Mouse (Mus musculus) limb, embryonic 11.5 days (tissue): Measurements from ENCODE around the gene Uvrag. TPM values are rescaled to one million over a fixed set of nuclear protein-coding genes. Genes with fewer than 3 reads are reported as not detected.
A peak's percentile ranks its signal among the peaks of the same experiment; 100 is the strongest.

Experiments used
- ATAC-seq: fragments of 200-750 bp; cut with Nextera tagmentation; 2 replicates; pipeline ENCODE4 v1.8.0; 2017; ENCODE audit warnings: low read depth; ENCODE audit not compliant: insufficient number of reproducible peaks, low FRiP score, low TSS enrichment
- DNase-seq: peaks from one replicate; pipeline ENCODE4 v3.0.0-alpha.2; 2015; ENCODE audit warnings: low spot score
- H3K27ac ChIP-seq: fragments of 300-500 bp; sonication (generic); replicated peaks from 2 replicates; pipeline ENCODE4 v1.5.1; 2014; ENCODE audit warnings: low read depth, mild to moderate bottlenecking, low read length
- H3K27me3 ChIP-seq: fragments of 300-500 bp; sonication (generic); 2 replicates; pipeline ENCODE4 v1.6.1; 2014; ENCODE audit warnings: mild to moderate bottlenecking, low read length, mixed read lengths; ENCODE audit not compliant: control insufficient read depth, insufficient read depth
- H3K36me3 ChIP-seq: fragments of 300-500 bp; sonication (generic); 2 replicates; pipeline ENCODE4 v1.6.1; 2014; ENCODE audit warnings: mild to moderate bottlenecking, low read length, moderate library complexity, mixed read lengths; ENCODE audit not compliant: control insufficient read depth, insufficient read depth
- H3K4me1 ChIP-seq: fragments of 300-500 bp; sonication (generic); 2 replicates; pipeline ENCODE4 v1.6.1; 2014; ENCODE audit warnings: low read length, mixed read lengths; ENCODE audit not compliant: control insufficient read depth, insufficient read depth
- H3K4me2 ChIP-seq: fragments of 300-500 bp; sonication (generic); 2 replicates; pipeline ENCODE4 v1.6.1; 2014; ENCODE audit warnings: low read depth, mild to moderate bottlenecking, moderate library complexity; ENCODE audit not compliant: severe bottlenecking
- H3K4me3 ChIP-seq: fragments of 300-500 bp; sonication (generic); 2 replicates; pipeline ENCODE4 v1.5.1; 2014; ENCODE audit warnings: low read depth, low read length
- H3K9ac ChIP-seq: fragments of 300-500 bp; sonication (generic); 2 replicates; pipeline ENCODE4 v1.6.1; 2014; ENCODE audit warnings: mild to moderate bottlenecking, low read length
- H3K9me3 ChIP-seq: fragments of 300-500 bp; sonication (generic); 2 replicates; pipeline ENCODE4 v1.6.1; 2016; ENCODE audit warnings: low read length; ENCODE audit not compliant: control insufficient read depth
- WGBS: fragments of 180-500 bp; shearing (Covaris S2); extraction: QIAGEN DNeasy Blood & Tissue Kit; methylation state at CpG from one replicate; pipeline ENCODE4 v1.1.7; 2014; 5-methylcytosine and 5-hydroxymethylcytosine counted together
- polyA plus RNA-seq: library from polyadenylated mRNA; unstranded; fragments of >200 nt; fragmentation: Nextera tagmentation; extraction: Ambion mirVana; gene quantifications from 2 replicates; pipeline ENCODE4 v1.2.1, GENCODE M21; 2014

Gene Uvrag
- polyA plus RNA-seq, 1 experiment from 2014 or later, result 11.8 TPM

- no peak overlapping the region for H3K4me3 ChIP-seq
- H3K4me1 ChIP-seq, result peaks cover 11% of the 10 kb centered on the region; the same call in 1 of the 2 replicates
- no peak for DNase-seq
- 59% methylated on average over 22 of the region's 22 CpGs for WGBS
- H3K27ac ChIP-seq, result no peak overlapping the region
- H3K9ac ChIP-seq, result no peak overlapping the region
- ATAC-seq, result no peak
- H3K36me3 ChIP-seq, result no peaks in the 10 kb centered on the region
- no peak overlapping the region for H3K4me2 ChIP-seq
- H3K9me3 ChIP-seq, result no peaks in the 10 kb centered on the region
- no peaks in the 10 kb centered on the region for H3K27me3 ChIP-seq
Observed at GRCm38 (mm10) chr7:98887811-98888261, 253.1 kb downstream of the Uvrag start.

DNA sequence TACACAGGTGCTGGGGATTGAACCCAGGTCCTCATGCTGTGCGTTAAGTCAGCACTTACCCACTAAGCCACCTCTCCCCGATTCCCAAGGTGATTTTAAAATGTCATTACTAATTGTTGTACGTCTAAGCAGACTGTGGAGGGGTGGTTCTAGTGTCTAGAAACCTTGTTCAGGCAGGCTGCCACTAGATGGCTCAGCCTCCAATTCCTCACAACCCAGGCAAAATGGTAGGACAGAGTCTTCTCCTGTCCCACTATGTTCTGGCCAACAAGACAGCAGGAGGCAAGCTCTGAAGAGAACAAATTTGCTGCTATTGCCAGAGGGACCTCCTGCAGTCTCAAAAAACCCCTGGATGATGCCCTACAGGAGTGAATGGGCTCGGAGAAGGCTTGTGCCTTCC is 259.1 kb downstream of the Uvrag start:
- no peak for ATAC-seq
- WGBS, result 62% methylated on average over 4 of the region's 4 CpGs
- DNase-seq, result no peak

DNA sequence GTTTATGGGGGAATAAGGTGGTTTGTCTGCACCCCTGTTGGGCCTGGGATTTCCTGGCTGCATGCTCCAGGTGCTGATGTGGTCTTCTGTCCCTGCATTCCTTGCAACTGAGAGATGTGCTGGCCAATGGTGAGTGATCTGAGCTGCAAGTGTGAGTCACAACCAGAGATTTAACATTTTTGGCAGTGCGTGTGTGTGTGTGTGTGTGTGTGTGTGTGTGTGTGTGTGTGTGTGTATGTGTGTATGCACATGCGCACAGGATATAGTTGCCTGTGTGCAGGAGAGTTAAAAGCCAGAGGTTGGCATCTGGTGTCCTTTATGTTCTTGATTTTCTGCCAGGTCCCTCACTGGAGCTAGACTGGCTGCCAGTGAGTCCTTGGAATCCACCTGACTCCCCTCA is 261.8 kb downstream of the Uvrag start:
- 89% methylated on average over 2 of the region's 2 CpGs for WGBS
- no peak overlapping the region for H3K9ac ChIP-seq
- no peak overlapping the region for H3K27ac ChIP-seq
- no peaks in the 10 kb centered on the region for H3K27me3 ChIP-seq
- DNase-seq, result no peak
- H3K4me2 ChIP-seq, result no peak overlapping the region
- no peaks in the 10 kb centered on the region for H3K9me3 ChIP-seq
- no peak overlapping the region for H3K4me3 ChIP-seq
- H3K36me3 ChIP-seq, result no peaks in the 10 kb centered on the region
- ATAC-seq, result no peak
- peaks cover 18% of the 10 kb centered on the region for H3K4me1 ChIP-seq

More for the DNA sequence above, 259.1 kb downstream of the Uvrag start:
- no peaks in the 10 kb centered on the region for H3K9me3 ChIP-seq
- H3K4me1 ChIP-seq, result peaks cover 8% of the 10 kb centered on the region
- H3K27ac ChIP-seq, result no peak overlapping the region
- no peak overlapping the region for H3K4me3 ChIP-seq
- H3K4me2 ChIP-seq, result no peak overlapping the region
- no peak overlapping the region for H3K9ac ChIP-seq
- H3K27me3 ChIP-seq, result no peaks in the 10 kb centered on the region
- H3K36me3 ChIP-seq, result no peaks in the 10 kb centered on the region

DNA sequence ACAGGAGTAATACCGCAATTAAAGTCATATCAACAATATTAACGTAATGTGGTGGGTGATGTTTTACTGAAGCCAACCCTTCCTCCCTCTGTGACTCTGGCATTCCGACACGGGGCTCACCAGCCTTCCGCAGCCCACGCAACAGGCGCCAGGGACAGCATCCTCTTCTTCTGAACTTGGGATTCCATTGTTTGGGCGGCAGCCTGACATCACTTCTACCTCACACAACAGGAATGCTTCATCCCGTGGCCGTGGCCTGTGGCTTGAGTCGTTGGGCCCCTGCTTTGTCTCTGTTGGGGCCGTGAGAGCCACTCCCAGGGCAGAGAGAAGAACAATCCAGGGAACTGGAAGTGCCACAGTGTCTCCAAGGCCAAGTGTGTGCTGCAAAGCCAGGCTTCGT is 264.8 kb downstream of the Uvrag start:
- H3K9ac ChIP-seq, result no peak overlapping the region
- no peaks in the 10 kb centered on the region for H3K36me3 ChIP-seq
- H3K4me2 ChIP-seq, result no peak overlapping the region
- H3K4me1 ChIP-seq, result peaks cover 18% of the 10 kb centered on the region
- no peaks in the 10 kb centered on the region for H3K27me3 ChIP-seq
- ATAC-seq, result no peak
- DNase-seq, result no peak
- H3K27ac ChIP-seq, result no peak overlapping the region
- no peaks in the 10 kb centered on the region for H3K9me3 ChIP-seq
- H3K4me3 ChIP-seq, result no peak overlapping the region
- WGBS, result 45% methylated on average over 13 of the region's 13 CpGs

GRCm38 (mm10) chr7:98875390-98875990 is 265.5 kb downstream of the Uvrag start:
- no peak overlapping the region for H3K9ac ChIP-seq
- no peak overlapping the region for H3K4me2 ChIP-seq
- H3K27ac ChIP-seq, result no peak overlapping the region
- peaks cover 22% of the 10 kb centered on the region for H3K4me1 ChIP-seq
- H3K4me3 ChIP-seq, result no peak overlapping the region
- H3K36me3 ChIP-seq, result no peaks in the 10 kb centered on the region
- no peaks in the 10 kb centered on the region for H3K9me3 ChIP-seq
- 23% methylated on average over 12 of the region's 13 CpGs for WGBS
- DNase-seq, result peak; percentile 44
- no peak for ATAC-seq
- no peaks in the 10 kb centered on the region for H3K27me3 ChIP-seq

DNA sequence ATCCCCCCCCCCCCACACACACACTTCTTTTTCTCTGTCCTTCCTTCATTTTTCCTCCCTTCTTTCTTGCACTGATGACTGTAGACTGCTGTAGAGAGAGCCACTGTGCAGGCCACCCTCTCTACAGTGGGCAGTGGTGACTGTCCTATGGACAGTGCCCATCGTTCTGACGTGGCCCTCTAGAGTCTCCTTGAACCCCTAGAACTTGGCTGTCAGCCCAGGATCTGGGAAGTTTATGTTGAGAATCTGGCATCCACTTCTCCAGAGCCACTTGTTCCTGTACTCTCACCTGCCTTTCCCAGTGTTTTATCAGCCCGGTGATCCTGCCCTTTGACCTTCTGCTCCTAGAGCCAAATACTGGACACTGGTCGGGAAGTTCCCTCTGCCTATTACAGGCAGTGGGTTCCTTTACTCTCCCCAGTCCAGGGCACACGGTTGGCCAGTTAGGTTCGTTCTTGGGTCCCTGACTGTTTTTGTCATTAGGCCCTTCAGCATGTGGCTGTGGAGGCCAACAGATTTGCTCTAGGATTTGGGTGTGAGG is 266.5 kb downstream of the Uvrag start:
- ATAC-seq (no peak), DNase-seq (no peak)
- Histone ChIP-seq H3K27me3 (no peaks in the 10 kb centered on the region), H3K36me3 (no peaks in the 10 kb centered on the region), H3K9ac (no peak overlapping the region), H3K4me1 (peaks cover 19% of the 10 kb centered on the region), H3K9me3 (no peaks in the 10 kb centered on the region), H3K4me2 (no peak overlapping the region), H3K27ac (no peak overlapping the region), H3K4me3 (no peak overlapping the region)
- 61% methylated on average over 6 of the region's 6 CpGs for WGBS

GRCm38 (mm10) chr7:98873316-98873715 is 267.6 kb downstream of the Uvrag start:
- DNase-seq (no peak), ATAC-seq (no peak)
- H3K27ac ChIP-seq, result no peak overlapping the region
- H3K4me2 ChIP-seq, result no peak overlapping the region
- H3K4me3 ChIP-seq, result no peak overlapping the region
- no peaks in the 10 kb centered on the region for H3K27me3 ChIP-seq
- no peak overlapping the region for H3K9ac ChIP-seq
- peaks cover 19% of the 10 kb centered on the region for H3K4me1 ChIP-seq
- H3K9me3 ChIP-seq, result no peaks in the 10 kb centered on the region
- WGBS, result 88% methylated on average over 12 of the region's 12 CpGs
- no peaks in the 10 kb centered on the region for H3K36me3 ChIP-seq

GRCm38 (mm10) chr7:98871882-98872281 is 269.1 kb downstream of the Uvrag start:
- Histone ChIP-seq H3K36me3 (no peaks in the 10 kb centered on the region), H3K4me1 (peaks cover 17% of the 10 kb centered on the region), H3K27me3 (no peaks in the 10 kb centered on the region), H3K9me3 (no peaks in the 10 kb centered on the region), H3K9ac (no peak overlapping the region), H3K4me2 (no peak overlapping the region), H3K4me3 (no peak overlapping the region), H3K27ac (no peak overlapping the region)
- 64% methylated on average over 12 of the region's 12 CpGs for WGBS
- ATAC-seq (no peak), DNase-seq (no peak)
